Mouse (Mus musculus) T-helper 17 cell (primary cell): Measurements from ENCODE around the gene Edil3.

Experiments
- in situ Hi-C, 2 experiments: fragments of 300-600 bp; cut with MboI, MseI; formaldehyde crosslinking; loops; 1 replicate in 1 of 2; 2 replicates in 1 of 2; pipeline ENCODE4 v1.15.1; 2025; ENCODE audit warnings: high pct_unique_total_duplicates in 2 of 2

Gene Edil3

DNA sequence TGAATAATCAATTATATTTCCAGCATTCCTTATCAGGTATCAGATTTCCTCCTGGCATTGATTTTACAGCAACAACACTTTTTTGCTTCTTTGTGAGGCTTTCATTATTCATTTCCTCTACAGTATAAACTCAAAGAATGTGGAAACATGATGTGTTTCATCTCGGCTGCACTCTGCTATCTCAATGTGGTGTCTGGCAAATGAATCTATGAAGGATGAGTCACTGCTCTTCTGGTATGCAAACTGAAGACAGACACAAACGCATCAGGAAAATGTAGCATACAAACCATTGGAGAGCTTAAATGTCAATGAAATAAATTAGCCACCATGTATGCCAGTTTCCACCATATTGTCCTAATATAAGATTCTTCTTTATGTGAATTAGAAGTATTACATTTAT, 117.3 kb downstream of the Edil3 start:
- in situ Hi-C loops, result no loop called here

DNA sequence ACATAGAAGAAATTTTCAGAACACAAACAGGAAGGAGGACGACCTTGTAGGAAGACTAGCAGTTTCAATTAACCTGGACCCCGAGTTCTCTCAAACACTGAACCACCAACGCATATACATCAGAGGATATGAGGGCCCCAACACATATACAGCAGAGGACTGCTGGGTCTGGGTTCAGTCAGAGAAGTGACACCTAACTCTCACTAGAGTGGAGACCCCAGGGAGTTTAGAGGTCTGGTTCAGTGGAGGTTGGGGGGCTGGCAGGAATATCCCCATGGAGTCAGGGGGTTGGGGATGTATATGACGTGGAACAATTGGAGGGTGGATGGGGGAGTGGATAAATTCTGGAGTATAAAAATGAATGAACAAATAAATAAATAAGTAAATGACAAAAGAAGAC, 151.1 kb downstream of the Edil3 start:
- in situ Hi-C loops, result no loop called here

DNA sequence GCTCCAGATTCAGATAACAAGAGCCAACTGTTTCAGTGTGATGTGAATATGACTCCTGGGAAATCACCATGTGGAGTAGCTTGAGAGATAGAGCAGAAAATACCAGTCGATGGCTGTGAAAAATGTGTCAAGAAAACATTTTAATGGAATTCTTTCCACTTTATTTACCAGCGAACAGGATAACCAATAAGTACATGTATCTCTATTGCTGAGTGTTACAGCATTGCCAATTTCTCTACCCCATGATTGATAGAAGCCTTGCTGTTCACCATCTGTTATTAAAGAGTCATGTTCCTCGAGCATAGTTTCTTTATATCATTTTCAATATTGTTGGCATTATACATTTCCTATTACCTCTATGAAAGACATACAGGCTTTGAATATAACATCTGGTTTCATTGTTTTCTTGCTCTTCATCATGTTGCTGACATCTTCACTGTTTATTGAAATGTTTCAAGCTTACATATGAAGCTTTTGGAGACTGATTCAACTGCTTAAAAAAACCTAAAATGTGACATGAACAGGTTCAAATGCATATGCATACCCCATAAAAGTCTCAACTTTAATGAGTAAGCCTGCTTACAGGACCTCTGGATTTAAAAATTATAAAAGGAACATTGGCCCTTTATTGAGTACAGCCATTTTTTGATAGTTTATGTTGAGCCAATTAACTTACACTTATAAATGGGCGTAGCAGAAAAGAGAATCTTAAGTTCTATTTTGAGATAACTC, 186.6 kb downstream of the Edil3 start:
- in situ Hi-C loops, result no loop called here

DNA sequence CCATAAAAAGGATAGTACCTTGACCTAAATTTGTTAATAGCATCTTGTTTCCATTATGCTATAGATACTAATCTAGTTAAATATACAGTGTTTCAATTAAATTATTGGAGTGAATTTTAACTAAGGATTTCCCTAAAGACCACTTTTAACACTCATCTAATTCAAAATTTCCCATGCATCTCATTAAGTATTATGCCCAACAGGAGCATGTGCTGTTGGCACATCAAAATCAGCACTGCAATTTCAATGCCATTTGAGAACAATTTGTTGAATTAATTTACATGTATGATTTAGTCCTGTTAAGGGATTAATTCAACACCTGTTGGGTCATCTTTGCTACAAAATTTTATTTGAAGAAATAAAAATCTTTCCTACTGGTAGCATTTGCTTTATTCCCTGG, 191.2 kb downstream of the Edil3 start:
- in situ Hi-C loops, result no loop called here

DNA sequence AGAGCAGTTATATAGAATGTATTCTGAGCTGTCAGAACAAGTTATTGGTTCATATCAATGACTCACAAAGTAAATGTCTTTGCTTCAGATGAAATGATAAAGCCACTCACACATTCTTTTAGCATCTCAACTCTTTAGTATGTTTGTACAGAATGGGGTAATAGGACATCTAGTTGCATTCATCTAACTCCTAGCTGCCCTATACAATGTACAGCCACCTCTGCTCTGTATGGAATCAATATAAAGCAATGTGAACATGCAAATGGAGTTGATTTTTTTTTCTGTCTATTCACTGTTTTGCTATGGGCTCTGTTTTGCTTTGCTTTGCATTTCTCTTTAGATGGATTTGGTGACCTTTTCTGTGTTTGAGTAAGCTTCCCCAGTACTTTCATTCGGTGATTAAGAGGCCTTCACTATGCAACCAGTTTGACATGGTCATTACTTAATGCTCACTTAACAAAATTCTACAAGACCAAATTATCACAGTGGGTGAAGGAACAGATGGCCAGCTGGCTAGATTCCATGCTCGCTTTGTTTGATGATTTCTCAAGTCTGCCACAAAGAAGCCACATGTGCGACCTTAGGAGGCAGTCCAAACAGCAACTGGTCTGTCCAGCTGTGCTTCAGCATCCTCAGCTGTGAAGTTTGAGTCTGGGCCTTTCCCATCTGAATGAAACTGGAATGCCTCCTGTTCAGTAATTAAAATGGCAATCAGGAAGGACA, 208.7 kb downstream of the Edil3 start:
- in situ Hi-C loops, result no loop called here

DNA sequence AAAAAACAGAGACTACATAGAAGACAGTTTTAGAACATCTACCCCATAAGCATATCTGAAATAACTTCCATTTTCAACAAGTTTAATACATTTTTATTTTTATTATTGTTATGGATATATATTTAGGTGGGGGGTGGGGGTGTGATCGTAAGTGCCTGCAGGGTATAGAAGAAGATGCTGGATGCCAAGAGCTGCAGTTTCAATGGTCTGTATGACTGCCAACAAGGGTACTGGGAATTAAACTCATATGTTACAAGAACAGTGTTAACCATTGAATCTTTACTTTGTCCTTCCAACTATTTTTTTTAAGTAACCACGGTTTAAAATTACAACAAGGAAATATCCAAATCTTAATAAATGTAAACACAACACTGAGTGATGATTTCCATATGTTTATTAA, 214.4 kb downstream of the Edil3 start:
- in situ Hi-C loops, result no loop called here

DNA sequence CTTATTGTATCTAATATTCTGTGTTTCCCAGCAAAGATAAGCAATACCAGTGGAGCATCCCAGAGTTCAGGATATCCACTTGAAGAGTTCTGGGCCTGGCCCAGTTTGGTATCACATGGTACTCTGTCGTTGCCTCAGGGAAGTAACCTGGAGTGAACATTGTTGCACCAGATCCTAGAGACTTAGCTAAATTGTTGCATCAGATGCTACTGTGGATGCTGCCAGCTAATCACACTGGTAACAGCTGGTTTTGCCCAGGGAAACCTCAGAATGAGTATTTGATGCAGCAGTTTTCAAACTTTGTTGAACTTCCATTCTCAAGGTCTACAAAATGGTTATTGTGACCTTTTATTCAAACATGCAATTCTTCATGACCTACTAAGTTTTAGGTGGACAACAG, 220.2 kb downstream of the Edil3 start:
- in situ Hi-C loops, result no loop called here

DNA sequence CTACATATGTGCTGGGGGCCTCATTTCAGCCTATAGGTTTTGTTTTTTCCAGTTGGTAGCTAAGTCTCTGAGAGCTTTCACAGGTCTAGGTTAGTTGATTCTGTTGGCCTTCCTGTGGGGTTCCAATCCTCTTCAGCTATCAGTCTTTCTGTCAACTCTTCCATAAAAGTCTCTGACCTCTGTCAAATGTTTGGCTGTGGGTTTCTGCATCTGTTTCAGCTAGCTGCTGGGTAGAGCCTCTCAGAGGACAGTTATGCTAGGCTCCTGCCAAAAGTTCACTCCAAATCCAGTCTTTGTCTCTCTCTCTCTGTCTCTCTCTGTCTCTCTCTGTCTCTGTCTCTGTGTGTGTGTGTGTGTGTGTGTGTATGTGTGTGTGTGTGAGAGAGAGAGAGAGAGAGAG, 248.9 kb downstream of the Edil3 start:
- in situ Hi-C loops, result loop anchor here in 1 of 2 experiments (5.0 kb wide), 1 partner anchor 102 kb away; no protein-coding TSS in a partner anchor

DNA sequence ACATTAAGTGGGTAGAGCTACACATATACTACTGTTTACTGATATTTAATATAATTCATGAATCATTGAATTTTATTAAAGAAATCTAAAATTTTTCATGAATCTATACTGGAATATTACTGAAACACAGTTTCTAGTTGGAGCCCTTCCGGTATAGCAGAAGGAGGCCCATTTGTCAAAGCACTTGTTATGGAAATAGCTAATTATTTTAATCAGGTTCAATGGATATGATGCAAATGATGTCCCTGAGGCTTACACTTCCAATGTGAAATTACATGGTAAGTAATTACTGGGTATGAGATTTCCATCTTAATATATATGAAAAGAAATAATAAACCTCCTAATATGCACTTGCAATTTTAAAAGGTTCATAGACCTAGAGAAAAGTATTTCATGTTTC, 254.9 kb downstream of the Edil3 start:
- in situ Hi-C loops, result no loop called here

DNA sequence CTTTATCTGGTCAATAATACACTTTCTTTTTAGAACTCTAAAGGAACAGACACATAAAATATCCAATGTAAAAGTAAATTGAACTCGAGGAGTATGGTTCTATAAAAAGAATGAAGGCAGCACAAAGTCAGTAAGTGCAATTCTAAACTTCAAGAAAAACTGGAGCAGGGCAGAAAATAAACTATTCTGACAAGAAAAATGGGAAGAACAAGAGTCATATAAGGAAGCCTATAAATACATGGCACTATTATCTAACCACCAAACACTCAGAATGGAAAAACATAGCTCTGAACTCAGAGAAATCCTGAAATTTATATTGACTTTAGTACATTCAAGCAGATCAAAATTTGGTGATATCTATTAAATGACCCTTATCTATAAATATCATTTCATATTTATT, 284.6 kb downstream of the Edil3 start:
- in situ Hi-C loops, result no loop called here

DNA sequence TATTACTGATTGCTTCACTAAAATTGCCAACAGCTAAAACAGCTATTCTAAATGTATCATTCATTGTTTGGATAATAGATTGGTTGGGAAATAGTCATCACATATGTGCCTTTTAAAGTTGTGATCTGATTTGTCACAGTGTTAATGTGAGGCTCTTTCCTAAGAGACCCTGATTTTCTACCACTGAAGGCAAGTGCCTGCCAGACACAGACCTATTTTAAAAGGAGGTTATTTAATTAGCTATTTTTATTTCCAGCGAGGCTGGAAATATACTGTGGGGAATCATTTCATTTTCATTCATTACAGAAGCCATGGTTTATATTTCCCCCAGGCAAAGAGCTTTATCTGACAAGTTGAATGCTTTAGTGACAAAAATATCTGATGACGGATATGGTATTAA, 296.3 kb downstream of the Edil3 start:
- in situ Hi-C loops, result no loop called here

DNA sequence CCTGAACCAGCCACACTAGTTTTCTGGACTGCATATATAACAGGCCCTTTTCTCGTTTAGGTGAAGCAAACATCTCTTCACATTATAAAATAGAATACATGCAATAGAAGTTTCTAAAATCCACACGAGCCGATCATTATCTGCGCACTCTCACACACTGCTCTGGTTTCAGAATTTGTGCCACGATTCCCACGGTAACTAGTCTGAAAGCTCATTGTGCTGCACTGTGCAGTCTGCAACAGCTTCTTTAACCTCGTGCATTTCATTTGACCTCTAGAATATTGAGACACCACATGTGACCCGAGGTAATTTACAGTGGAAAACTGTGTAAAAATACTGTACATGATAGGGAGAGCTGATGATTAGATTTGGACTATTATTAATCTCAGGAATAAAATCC, 298.5 kb downstream of the Edil3 start:
- in situ Hi-C loops, result no loop called here

DNA sequence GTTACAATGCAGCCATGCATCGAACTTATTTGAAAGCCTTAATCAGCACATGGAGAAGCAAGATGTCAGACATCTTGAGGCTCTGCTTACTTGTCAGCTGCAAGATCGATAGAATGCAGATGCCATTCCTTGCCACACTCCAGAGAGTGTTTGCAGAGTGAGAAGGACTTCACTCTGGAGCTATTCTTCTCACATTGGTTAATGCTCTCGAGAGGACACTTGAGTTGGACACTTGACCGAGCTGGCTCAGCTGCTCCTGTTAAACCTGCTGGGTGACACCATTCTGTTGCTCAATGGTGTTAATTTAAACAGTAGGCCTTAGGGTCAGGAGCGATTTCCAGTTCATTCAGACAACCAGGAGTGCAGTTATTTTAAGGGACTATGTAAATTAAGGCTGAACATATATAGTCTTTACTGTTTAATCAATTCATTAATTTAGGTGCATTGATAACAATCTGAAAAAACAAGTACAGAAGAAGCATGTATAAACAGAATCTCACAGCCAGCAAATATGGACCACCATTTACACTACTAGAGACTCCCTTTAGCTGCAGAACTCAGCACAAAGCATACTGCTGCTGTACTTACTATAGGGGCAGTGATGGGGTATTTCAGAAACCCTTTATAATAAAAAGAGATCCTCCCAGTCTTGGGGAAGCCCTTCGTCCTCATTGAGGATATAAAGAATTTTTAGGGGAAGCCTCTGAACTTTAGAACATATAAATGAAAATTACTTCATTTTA, 301.4 kb downstream of the Edil3 start:
- in situ Hi-C loops, result no loop called here

DNA sequence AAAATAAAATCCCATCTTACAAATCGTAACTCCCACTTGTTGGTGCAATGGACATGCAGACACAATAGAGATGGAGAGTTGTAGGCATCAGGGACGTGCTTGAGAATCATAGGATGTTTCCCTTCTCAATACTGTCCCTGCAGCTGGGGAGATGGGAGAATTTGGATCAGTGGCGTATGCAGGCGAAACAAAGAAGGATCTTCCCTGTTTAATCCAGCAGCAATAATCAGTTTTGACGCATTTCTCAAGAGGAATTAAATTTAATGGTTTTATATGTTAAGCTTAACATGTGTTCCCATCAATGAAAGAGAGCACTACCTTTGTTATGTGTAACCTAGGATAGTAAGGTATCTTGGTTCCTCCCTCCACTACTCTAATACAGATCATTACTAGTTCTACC, 302.1 kb downstream of the Edil3 start:
- in situ Hi-C loops, result no loop called here

DNA sequence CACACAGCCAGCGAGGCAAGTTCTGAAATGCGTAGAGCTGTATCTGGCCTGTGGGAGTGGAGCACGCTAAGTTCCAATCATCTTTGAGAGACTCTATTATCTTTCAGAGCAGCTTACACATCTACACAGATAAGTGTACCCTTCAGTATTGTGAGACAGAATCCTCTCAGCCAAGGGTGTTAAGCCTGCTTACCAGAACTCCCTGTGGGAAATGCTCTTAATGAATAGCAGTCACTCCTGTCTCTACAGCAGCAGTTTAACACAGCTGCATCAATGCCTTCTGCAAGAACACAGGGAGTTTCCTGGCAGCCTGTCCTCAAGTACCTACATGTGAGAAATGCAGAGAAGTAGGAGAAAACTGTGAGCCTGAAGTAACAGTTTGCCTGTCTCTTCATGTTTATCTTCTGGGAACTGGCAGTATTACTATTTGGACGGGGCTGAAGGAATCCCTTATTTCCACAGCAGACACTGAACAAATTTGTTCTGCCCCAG, 324.8 kb downstream of the Edil3 start:
- in situ Hi-C loops, result no loop called here

DNA sequence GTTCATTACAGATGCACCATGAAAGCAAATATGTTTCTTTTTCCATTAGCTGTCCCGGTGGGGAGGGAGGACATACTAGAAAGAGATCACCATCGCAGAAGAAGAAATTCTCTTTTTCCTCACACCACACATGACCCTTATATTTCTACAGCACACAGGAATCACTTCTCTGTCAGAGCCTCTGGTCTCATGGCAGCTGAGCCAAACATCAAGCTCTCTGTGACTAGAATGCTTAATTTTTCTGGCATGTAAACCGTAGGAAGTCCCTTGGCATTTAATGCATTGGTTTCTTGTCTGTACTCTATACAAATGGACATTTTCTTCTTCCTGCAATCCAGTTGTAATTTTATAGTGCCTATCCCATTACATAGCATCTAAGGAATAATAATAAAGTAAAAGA, 330.6 kb downstream of the Edil3 start:
- in situ Hi-C loops, result no loop called here

DNA sequence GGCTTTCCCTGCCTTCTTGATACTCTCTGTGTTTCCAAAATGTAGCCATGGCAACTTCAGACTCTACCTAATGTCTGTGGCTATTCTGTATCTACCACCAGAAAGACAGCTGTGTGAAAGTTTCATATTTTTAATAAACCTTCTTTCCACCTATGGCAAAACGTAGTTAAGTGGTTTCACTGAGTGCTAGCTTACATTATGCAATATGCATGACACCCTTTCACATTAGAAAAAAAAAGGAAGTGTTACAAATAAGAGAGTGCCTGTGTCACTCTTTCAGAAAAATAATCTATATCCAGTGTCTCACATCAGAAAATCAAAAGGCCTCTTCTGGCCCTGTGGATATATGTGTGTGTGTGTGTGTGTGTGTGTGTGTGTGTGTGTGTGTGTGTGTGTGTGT, 346.7 kb downstream of the Edil3 start:
- in situ Hi-C loops, result no loop called here

DNA sequence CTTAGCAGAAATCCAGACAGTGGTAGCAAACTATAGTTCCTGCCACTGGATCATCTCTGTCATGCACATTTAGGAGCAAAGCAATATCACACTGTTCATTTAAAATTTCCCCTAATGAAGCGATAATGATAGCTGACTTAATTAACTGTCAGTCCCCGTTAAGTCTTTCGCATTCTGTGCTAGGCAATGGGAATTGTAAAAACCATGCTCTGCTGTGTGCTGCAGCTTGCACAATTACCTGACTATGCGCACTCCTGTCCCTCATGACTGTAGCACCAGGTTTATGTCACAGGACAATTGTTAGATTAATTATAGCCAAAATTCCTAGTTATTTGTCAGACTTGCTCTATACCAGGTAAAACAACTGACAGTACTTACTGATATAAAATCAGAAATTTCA, 348.8 kb downstream of the Edil3 start:
- in situ Hi-C loops, result loop anchor here in 1 of 2 experiments (5.0 kb wide), 1 partner anchor 98 kb away; no protein-coding TSS in a partner anchor

DNA sequence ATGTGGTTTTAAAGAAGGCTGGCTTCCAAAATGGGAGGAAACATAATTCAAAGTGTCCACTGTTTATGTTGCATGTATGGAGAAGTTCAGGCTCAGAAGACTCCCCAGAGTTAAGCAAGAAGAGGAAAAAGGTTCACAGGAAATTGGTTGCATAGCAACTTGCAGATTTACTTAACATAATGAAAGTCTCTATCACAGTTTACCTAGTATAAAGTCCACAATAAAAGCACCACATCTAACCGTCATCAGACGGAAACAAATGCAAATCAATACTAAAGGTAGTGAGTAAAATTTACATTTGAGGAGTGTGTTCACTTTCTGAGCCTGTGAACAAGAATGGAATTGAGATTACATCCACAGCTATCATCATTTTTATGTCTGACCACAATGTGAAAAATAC, 353.9 kb downstream of the Edil3 start:
- in situ Hi-C loops, result no loop called here

DNA sequence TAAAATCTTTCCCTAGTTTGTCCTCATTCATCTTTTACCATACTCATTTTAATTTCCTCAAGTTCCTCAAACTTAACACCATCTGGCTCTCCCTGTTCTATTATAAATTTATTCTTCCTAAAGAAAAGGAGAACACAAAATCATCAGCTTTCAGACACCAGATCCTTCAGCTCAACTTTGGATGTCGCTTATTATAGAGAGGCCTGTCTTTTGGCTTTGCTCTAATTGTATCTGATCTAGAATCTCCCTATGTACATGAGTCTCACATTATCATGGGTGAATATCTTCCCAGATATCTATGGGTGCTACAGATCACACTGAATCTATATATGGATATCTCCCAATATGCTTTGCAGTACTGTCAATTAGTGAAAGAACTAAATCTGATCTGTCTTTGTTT, 367.8 kb downstream of the Edil3 start:
- in situ Hi-C loops, result no loop called here

DNA sequence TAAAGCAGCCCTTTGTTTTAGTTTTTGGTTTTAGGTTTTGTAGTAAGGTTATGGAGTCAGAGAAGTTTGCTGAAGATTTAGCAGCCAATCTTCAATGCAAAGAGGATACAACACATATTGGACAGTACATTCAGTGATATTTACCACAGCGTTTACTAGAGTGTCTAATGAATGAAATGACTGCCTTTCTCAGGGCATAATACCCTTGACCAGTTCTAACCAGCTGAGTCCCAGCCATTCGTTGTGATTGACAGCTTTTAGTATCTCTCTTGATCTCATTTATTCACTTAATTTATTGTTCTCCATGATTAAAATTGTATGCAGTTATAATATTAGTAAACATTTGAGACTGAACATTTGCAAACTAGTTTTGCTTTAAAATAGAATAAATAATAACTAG, 375.7 kb downstream of the Edil3 start:
- in situ Hi-C loops, result no loop called here

DNA sequence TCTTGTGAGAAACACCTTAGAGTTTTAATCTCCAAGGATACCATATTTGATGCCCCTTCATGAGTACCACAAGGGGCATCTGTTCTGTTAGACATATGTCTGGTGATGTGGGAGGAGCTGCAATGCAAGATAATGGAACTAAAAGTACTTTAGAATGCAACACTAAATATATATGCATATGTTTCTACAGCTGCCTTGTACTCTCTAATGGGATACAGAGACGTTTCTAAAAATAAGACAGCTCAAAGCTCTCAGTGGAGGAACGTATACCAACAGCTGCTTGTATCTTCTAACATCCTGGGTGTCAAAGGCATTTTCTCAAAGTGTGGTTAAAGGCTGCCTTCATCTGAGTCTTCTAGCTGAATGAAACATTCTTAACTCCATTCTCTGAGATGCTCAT, 378.0 kb downstream of the Edil3 start:
- in situ Hi-C loops, result no loop called here
